ENCODE assay signal across 8 mouse cellular contexts in genomic region chr9:66088411-66088810, GRCm38 (mm10). TPM values are rescaled to one million over a fixed set of nuclear protein-coding genes. Genes with fewer than 3 reads are reported as not detected.
DNase-seq lines count a peak whose midpoint lies in the region; ATAC-seq and TF ChIP-seq lines count a peak whose summit lies in the region.
"Had no signal": no experiment of that assay in that cellular context is flagged by ENCODE, and none has a peak within 500 bp of the region (broad histone marks: within the 10 kb centered on the region; RNA-seq: fewer than 3 reads in every experiment).

No protein-coding gene starts in this region.

- H3K9ac ChIP-seq in midbrain, embryonic 11.5 days (ENCODE audit: low read length), result no peak overlapping the region
- no peak overlapping the region for H3K9ac ChIP-seq in midbrain, embryonic 15.5 days
- H3K9ac ChIP-seq in hindbrain, embryonic 14.5 days, result no peak overlapping the region
- H3K9ac ChIP-seq in liver, embryonic 16.5 days (ENCODE audit: low read depth, low read length), result no peak overlapping the region
- H3K9ac ChIP-seq: hindbrain, embryonic 15.5 days had no signal

- no peak for TF ChIP-seq POLR2A in spleen, adult 2 months (IDR thresholded peaks at IDR 0.05; ENCODE audit: low read depth, low read length)

- no peak overlapping the region for H3K4me2 ChIP-seq in midbrain, embryonic 11.5 days
- H3K4me2 ChIP-seq in midbrain, embryonic 15.5 days, result no peak overlapping the region
- no peak overlapping the region for H3K4me2 ChIP-seq in hindbrain, embryonic 14.5 days (replicated peaks)
- H3K4me2 ChIP-seq in liver, embryonic 16.5 days (ENCODE audit: low read depth, low read length), result no peak overlapping the region
- H3K4me2 ChIP-seq: hindbrain, embryonic 15.5 days had no signal

- no peaks in the 10 kb centered on the region for H3K27me3 ChIP-seq in midbrain, embryonic 11.5 days (ENCODE audit: control insufficient read depth, insufficient read depth, low read length)
- no peaks in the 10 kb centered on the region for H3K27me3 ChIP-seq in midbrain, embryonic 15.5 days (replicated peaks)
- H3K27me3 ChIP-seq in hindbrain, embryonic 14.5 days (ENCODE audit: control insufficient read depth, insufficient read depth, low read length), result no peaks in the 10 kb centered on the region
- H3K27me3 ChIP-seq in liver, embryonic 16.5 days (ENCODE audit: control insufficient read depth, insufficient read depth, low read depth, low read length), result no peaks in the 10 kb centered on the region
- no peaks in the 10 kb centered on the region for H3K27me3 ChIP-seq in spleen, adult 2 months (ENCODE audit: control insufficient read depth, insufficient read depth, low read length)
- H3K27me3 ChIP-seq: hindbrain, embryonic 15.5 days had no signal

- no peak for ATAC-seq in midbrain, embryonic 11.5 days (ENCODE audit: low FRiP score)
- ATAC-seq in midbrain, embryonic 15.5 days (replicated peaks), result no peak
- ATAC-seq in hindbrain, embryonic 14.5 days (ENCODE audit: low FRiP score), result no peak
- peak; percentile 57 for ATAC-seq in liver, embryonic 16.5 days (ENCODE audit: low read depth)

- no peak overlapping the region for H3K27ac ChIP-seq in midbrain, embryonic 11.5 days (ENCODE audit: low read depth, low read length)
- no peak overlapping the region for H3K27ac ChIP-seq in midbrain, embryonic 15.5 days
- no peak overlapping the region for H3K27ac ChIP-seq in hindbrain, embryonic 14.5 days
- H3K27ac ChIP-seq in liver, embryonic 16.5 days (ENCODE audit: low read length), result no peak overlapping the region
- H3K27ac ChIP-seq in spleen, adult 2 months (ENCODE audit: insufficient read depth, low read length), result no peak overlapping the region
- H3K27ac ChIP-seq: hindbrain, embryonic 15.5 days had no signal

- TF ChIP-seq CTCF in spleen, adult 2 months (IDR thresholded peaks at IDR 0.05; ENCODE audit: extremely low read depth, insufficient read depth, insufficient read length, insufficient replicate concordance), result peak; percentile 48; the same call in 1 of the 2 replicates

- H3K9me3 ChIP-seq in midbrain, embryonic 11.5 days (ENCODE audit: control insufficient read depth, low read length), result no peaks in the 10 kb centered on the region
- H3K9me3 ChIP-seq in midbrain, embryonic 15.5 days, result no peaks in the 10 kb centered on the region
- H3K9me3 ChIP-seq in hindbrain, embryonic 14.5 days (ENCODE audit: control insufficient read depth, low read length), result no peaks in the 10 kb centered on the region
- no peaks in the 10 kb centered on the region for H3K9me3 ChIP-seq in liver, embryonic 16.5 days (replicated peaks; ENCODE audit: control insufficient read depth, low read length)
- H3K9me3 ChIP-seq: hindbrain, embryonic 15.5 days had no signal

- DNase-seq in midbrain, embryonic 11.5 days (ENCODE audit: low spot score, missing footprints), result peak; percentile 86
- DNase-seq in WW6 (ENCODE audit: low read depth, low spot score), result peak; percentile 29
- peak; percentile 41 for DNase-seq in cerebellum, adult 8-10 months
- DNase-seq in hindbrain, embryonic 14.5 days (ENCODE audit: low spot score), result peak; percentile 34
- DNase-seq in spleen, adult 2 months (ENCODE audit: low read depth in 1 of 2, low spot score in 2 of 2), result peak in 1 of 2 experiments; percentile 29

- no peaks in the 10 kb centered on the region for H3K4me1 ChIP-seq in midbrain, embryonic 11.5 days (ENCODE audit: control insufficient read depth, insufficient read depth, low read length)
- H3K4me1 ChIP-seq in midbrain, embryonic 15.5 days, result no peaks in the 10 kb centered on the region
- H3K4me1 ChIP-seq in hindbrain, embryonic 14.5 days (replicated peaks; ENCODE audit: control insufficient read depth, insufficient read depth, low read length), result no peaks in the 10 kb centered on the region
- H3K4me1 ChIP-seq in liver, embryonic 16.5 days (ENCODE audit: control insufficient read depth, low read depth, low read length), result no peaks in the 10 kb centered on the region; the same call in 1 of the 2 replicates
- no peaks in the 10 kb centered on the region for H3K4me1 ChIP-seq in spleen, adult 2 months (ENCODE audit: control insufficient read depth, insufficient read depth, insufficient read length)
- H3K4me1 ChIP-seq: hindbrain, embryonic 15.5 days had no signal

- 50% methylated on average over 4 of the region's 4 CpGs for WGBS in midbrain, embryonic 11.5 days
- 47% methylated on average over 4 of the region's 4 CpGs for WGBS in midbrain, embryonic 15.5 days
- 40% methylated on average over 4 of the region's 4 CpGs for WGBS in hindbrain, embryonic 14.5 days
- 53% methylated on average over 4 of the region's 4 CpGs for WGBS in liver, embryonic 16.5 days (ENCODE audit: insufficient replicate concordance)
- 67% methylated on average over 4 of the region's 4 CpGs for WGBS in spleen, adult 2 months

- peaks cover 8% of the 10 kb centered on the region for H3K36me3 ChIP-seq in midbrain, embryonic 11.5 days (ENCODE audit: control insufficient read depth, insufficient read depth, low read length)
- peaks cover 48% of the 10 kb centered on the region for H3K36me3 ChIP-seq in midbrain, embryonic 15.5 days (replicated peaks)
- peaks cover 73% of the 10 kb centered on the region for H3K36me3 ChIP-seq in hindbrain, embryonic 14.5 days (replicated peaks; ENCODE audit: control insufficient read depth, insufficient read depth)
- peaks cover 38% of the 10 kb centered on the region for H3K36me3 ChIP-seq in liver, embryonic 16.5 days (ENCODE audit: control insufficient read depth, insufficient read depth)
- peaks cover 32% of the 10 kb centered on the region for H3K36me3 ChIP-seq in spleen, adult 2 months (ENCODE audit: control insufficient read depth, insufficient read depth, low read length)

- no peak overlapping the region for H3K4me3 ChIP-seq in midbrain, embryonic 11.5 days (ENCODE audit: low read depth, low read length)
- H3K4me3 ChIP-seq in midbrain, embryonic 15.5 days, result no peak overlapping the region
- no peak overlapping the region for H3K4me3 ChIP-seq in hindbrain, embryonic 14.5 days (replicated peaks; ENCODE audit: low read length)
- no peak overlapping the region for H3K4me3 ChIP-seq in liver, embryonic 16.5 days (ENCODE audit: low read depth, low read length)
- no peak overlapping the region for H3K4me3 ChIP-seq in spleen, adult 2 months (ENCODE audit: extremely low read depth, insufficient read depth, insufficient read length)
- H3K4me3 ChIP-seq: hindbrain, embryonic 15.5 days had no signal

RNA-seq across cellular contexts. Expression of gene Snx22, which starts 18.9 kb away (rescaled TPM):
- 1.8 and 2.2 TPM in 2 replicates for polyA plus RNA-seq in midbrain, embryonic 11.5 days (2014; fragmentation: Nextera tagmentation; extraction: Ambion mirVana)
- polyA plus RNA-seq in midbrain, embryonic 15.5 days (2015; fragmentation: Nextera tagmentation; extraction: Ambion mirVana), result 11.2 and 11.9 TPM in 2 replicates
- polyA plus RNA-seq in hindbrain, embryonic 14.5 days (2014; fragmentation: Nextera tagmentation; extraction: Ambion mirVana), result 9.0 TPM in 2 replicates
- 30.5 and 31.3 TPM in 2 replicates for polyA plus RNA-seq in liver, embryonic 16.5 days (2015; fragmentation: Nextera tagmentation; extraction: Ambion mirVana)
- polyA plus RNA-seq in spleen, adult 2 months (2012; rRNA removed), result 14.3 and 18.7 TPM in 2 replicates

RNA-seq across cellular contexts. Expression of gene Ppib, which starts 28.4 kb away (rescaled TPM):
- 490 and 501 TPM in 2 replicates for polyA plus RNA-seq in midbrain, embryonic 11.5 days (2014; fragmentation: Nextera tagmentation; extraction: Ambion mirVana)
- 308 and 311 TPM in 2 replicates for polyA plus RNA-seq in midbrain, embryonic 15.5 days (2015; fragmentation: Nextera tagmentation; extraction: Ambion mirVana)
- polyA plus RNA-seq in hindbrain, embryonic 14.5 days (2014; fragmentation: Nextera tagmentation; extraction: Ambion mirVana), result 364 and 387 TPM in 2 replicates
- 412 and 425 TPM in 2 replicates for polyA plus RNA-seq in liver, embryonic 16.5 days (2015; fragmentation: Nextera tagmentation; extraction: Ambion mirVana)
- polyA plus RNA-seq in spleen, adult 2 months (2012; rRNA removed), result 99.8 and 117 TPM in 2 replicates

RNA-seq across cellular contexts. Expression of gene Snx1, which starts 38.0 kb away (rescaled TPM):
- 147 and 150 TPM in 2 replicates for polyA plus RNA-seq in midbrain, embryonic 11.5 days (2014; fragmentation: Nextera tagmentation; extraction: Ambion mirVana)
- polyA plus RNA-seq in midbrain, embryonic 15.5 days (2015; fragmentation: Nextera tagmentation; extraction: Ambion mirVana), result 75.5 and 76.6 TPM in 2 replicates
- polyA plus RNA-seq in hindbrain, embryonic 14.5 days (2014; fragmentation: Nextera tagmentation; extraction: Ambion mirVana), result 75.9 and 77.0 TPM in 2 replicates
- polyA plus RNA-seq in liver, embryonic 16.5 days (2015; fragmentation: Nextera tagmentation; extraction: Ambion mirVana), result 59.6 and 63.8 TPM in 2 replicates
- polyA plus RNA-seq in spleen, adult 2 months (2012; rRNA removed), result 33.2 and 33.6 TPM in 2 replicates

RNA-seq across cellular contexts. Expression of gene Ciao2a, which starts 38.0 kb away (rescaled TPM):
- polyA plus RNA-seq in midbrain, embryonic 11.5 days (2014; fragmentation: Nextera tagmentation; extraction: Ambion mirVana), result 156 and 171 TPM in 2 replicates
- 59.2 and 59.7 TPM in 2 replicates for polyA plus RNA-seq in midbrain, embryonic 15.5 days (2015; fragmentation: Nextera tagmentation; extraction: Ambion mirVana)
- polyA plus RNA-seq in hindbrain, embryonic 14.5 days (2014; fragmentation: Nextera tagmentation; extraction: Ambion mirVana), result 65.8 and 72.2 TPM in 2 replicates
- polyA plus RNA-seq in liver, embryonic 16.5 days (2015; fragmentation: Nextera tagmentation; extraction: Ambion mirVana), result 110 and 129 TPM in 2 replicates
- polyA plus RNA-seq in spleen, adult 2 months (2012; rRNA removed), result 6.9 and 7.4 TPM in 2 replicates
